Mouse (Mus musculus) layer of hippocampus, adult 8-10 months (tissue): ENCODE data around the gene Tmem150c. TPM values are rescaled to one million over a fixed set of nuclear protein-coding genes. Genes with fewer than 3 reads are reported as not detected.
A peak's percentile ranks its signal among the peaks of the same experiment; 100 is the strongest.

Source experiments
- DNase-seq, 2 experiments: peaks; one replicate each; pipeline ENCODE4 v3.0.0; 2022; ENCODE audit warnings: low spot score in 2 of 2
- total RNA-seq, 4 experiments: library from RNA; stranded (reverse); gene quantifications; 2 replicates each; pipeline ENCODE4 v1.2.4; 2022

Tmem150c gene
- 10 to 100 TPM; 61.3 to 73.4 (median 69.5) TPM for total RNA-seq

DNA sequence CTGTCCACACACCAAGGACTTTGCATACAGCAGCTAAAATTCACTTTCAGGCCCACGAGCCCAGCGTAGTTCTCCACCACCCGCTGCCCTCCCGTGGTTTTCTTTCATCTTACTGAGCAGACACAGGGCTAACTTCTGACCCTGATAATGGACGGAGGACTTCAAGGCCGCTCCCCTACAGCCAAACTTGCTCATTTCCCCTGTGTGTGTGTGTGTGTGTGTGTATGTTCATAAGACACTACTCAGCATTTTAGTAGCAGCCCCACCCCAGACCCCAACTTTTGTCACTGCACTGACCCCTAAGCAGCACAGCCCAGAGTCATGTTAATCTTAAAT, at the start of gene Tmem150c:
Gene Tmem150c (minus strand): TSS at position 171 of the 336 bp plus-strand sequence.
- no peak for DNase-seq

DNA sequence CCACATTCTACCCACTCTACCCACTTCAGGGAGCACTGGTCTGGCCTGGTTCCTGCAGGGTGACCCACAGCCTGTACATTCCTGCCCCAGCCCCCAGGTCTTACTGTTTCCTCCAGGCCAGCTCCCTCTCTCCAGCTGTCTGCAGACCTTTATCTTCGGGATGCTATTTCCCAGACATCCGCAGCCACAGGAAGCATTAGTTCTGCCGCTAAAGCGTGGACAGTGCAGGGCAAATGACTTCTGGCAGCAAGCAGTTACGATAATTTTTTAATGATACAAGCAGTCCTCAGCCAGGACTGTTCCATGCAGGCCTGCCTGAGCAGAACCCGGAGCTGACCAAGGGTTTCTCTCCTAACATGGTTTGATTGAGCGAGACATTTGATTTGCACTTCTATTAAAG, 49.5 kb upstream of the Tmem150c start:
- DNase-seq = no peak

- DNase-seq = no peak
Measured at GRCm38 (mm10) chr5:100206675-100207074, 47.1 kb upstream of the Tmem150c start.

DNA sequence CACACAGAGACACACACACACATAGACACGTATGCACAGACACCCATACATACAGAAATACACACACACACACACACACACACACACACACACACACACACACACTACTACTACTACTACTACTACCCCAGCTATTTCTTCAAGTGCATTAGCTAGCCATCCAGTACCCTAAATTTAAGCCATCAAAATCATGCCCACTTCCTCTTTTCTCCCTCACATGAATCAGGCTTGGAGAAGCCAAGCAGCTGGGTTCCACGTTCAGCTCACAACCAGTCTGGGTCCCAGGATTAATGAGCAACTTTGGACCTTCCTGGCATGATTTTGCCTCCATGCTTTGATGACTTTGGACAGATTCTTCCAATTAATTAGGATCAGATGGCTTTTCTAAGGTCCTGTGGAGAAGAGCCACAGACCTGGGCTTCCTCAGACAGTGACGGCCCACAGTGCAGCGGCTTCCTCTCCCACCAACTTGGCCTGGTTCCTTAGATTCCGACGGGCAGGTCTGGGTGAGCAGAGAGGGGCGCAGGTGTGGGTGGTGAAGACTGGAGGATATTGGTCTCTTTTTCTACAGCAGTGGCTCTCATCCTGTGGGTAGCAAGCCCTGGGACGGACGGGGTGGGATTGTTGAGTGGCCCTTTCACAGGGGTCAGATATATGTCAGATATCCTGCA, 46.0 kb upstream of the Tmem150c start:
- no peak for DNase-seq

GRCm38 (mm10) chr5:100200805-100201204, 41.2 kb upstream of the Tmem150c start:
- DNase-seq = peak in 1 of 2 experiments; percentile 38

- DNase-seq = no peak
Measured at GRCm38 (mm10) chr5:100200296-100200695, 40.7 kb upstream of the Tmem150c start.

DNA sequence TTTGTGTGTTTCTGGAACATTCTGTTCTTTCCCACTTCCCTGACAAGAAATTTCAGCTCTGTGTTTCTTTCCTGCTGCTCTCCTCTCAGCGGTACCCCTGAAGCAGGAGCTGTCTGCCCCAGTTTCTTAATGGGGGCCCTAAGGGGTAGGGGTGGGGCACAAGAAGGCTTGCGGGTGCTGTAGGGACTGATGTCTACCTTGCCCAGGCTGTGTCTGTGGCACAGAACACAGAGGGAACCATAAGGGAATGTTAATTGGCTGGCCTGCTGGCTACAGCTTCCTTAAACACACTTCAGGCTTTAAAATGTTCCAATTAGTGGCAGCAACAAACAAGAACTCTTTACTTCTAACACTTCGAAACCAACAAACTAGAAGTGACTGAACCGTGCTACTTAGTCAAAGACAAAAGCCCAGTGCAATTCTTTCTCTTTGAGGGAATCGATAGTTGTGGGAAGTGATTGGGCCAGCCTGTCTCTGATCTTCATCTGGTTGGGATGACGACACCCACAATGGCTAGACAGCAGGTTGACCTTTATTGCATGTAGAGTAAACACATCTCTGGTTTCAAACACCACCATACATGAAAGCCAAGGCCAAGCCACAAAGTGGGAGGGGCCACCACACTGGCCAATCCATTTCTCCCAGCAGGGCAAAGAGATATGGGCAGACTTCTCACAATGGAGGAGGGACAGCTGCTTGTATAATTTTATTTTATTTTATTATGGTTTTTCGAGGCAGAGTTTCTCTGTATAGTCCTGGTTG, 39.7 kb upstream of the Tmem150c start:
- no peak for DNase-seq

- DNase-seq = no peak
Measured at GRCm38 (mm10) chr5:100197476-100197875, 37.9 kb upstream of the Tmem150c start.

DNA sequence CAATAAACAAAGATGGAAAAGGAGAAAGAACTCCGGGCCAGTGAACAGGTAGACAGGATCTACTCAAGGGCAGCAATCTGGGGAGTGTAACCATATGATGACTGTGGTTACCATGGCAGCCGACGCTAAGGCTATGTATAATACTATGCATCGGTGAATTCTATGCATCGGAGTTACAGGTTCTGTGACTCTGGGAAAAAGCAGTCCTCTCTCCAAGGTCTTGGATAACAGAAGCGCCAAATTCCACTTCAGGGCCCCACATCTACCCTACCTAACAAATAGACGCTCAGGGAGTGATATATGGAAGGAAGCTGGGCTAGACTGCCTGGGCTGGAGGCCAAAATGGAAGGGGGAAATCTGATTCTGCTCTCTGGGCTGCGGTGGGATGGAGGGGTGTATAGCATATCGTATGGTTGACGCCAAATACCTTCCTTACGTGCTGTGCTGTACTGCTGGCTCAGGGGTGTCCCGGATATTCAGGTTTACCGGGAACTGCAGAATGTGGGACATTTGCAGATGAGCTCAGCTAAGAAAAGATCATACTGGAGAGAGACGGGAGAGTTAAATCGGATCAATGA, 37.3 kb upstream of the Tmem150c start:
- no peak for DNase-seq

DNA sequence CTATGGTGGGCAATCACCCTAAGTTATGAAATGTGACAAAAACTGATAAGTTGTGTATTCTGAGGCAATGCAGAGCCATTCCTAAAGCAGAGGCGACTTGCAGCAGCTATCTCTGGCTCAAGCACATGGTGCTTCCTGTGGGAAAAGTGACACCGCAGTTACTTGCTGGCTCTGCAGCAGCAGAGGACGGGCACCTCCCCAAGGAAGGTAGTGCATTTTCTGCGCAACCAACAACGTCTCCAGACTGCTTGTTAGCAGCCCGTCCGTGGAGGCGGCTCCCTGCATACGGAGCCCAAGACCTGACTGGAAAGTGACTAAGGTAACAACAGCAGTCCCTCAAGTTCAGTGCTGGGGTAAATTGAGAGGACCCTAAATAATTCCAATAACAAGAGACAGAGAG, 36.8 kb upstream of the Tmem150c start:
- DNase-seq = no peak

GRCm38 (mm10) chr5:100191438-100192190, 32.0 kb upstream of the Tmem150c start:
- peak in 1 of 2 experiments; percentile 31 for DNase-seq

DNA sequence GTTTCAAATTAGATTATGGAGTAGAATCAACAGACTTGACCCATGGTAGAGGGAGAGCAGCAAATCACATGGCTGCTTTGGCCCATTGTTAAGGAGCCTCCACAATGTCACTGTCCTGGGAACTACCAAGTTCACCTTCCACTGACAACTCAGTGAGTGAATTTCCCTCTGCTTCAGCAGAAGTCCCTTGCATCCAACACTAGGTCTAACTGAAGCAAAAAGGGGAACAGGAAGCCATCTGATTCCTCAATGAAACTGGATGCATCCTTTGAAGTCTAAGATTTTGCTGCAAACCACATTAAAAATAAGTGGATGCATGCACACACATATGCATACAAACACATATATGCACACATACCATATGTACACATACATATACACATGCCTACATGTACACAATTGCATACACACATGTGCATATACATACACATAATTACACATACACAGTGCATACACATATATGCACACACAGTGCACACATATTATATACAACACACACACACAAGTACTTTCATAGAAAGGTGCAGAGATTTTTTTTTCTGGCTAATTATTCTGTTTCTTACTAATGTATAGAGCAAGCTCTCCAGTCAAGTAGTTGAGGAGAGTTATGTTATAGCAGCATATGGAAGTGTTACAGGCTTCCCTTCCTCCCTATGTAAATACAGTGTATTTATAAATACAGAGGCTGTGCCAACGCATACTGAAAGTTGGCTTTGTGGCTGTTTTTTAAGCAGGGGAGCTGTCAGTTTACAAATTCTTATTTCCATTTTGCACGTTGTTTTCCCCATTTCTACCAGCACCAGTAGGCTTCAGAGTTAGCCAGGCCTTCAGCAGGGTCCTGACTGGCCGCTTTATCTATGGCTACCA, 27.7 kb upstream of the Tmem150c start:
- no peak for DNase-seq

DNA sequence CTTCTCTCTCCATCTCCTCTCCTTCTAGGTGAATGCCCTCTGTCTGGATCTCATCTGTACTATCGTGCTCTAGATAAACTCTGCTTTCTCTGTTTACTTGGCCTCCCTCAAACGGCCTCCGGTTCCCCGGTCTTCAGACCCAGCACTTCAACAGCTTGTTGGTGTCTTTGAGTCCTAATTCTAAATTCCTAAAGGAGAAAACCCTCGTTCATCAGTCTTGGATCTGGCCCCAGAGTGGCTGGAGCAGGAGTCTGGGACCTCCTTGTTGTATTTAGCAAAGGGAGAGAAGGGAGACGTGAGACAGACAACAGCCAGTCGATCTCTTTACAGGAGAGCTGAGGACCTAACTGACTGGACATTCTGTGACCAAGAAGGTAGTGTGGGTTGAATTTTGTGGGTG, 27.0 kb upstream of the Tmem150c start:
- DNase-seq = no peak

DNA sequence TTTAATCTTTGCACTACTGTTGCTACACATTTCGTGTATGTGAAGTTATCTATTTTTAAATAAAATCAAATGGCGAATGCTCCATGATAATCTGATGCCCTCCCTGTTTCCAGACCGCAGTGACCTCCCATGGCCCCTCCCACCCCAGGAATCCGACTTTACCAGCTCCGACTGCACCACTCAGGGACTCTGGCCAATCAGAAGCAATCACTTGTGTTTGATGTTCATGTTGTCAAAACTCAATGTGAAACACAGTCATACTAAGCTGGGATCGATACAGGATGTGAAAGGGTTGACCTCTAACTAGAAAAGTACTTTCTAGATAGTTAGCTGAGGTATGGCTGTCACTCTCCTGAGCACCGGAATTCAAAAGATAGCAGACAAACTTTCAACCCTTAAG, 26.3 kb upstream of the Tmem150c start:
- DNase-seq = no peak

DNA sequence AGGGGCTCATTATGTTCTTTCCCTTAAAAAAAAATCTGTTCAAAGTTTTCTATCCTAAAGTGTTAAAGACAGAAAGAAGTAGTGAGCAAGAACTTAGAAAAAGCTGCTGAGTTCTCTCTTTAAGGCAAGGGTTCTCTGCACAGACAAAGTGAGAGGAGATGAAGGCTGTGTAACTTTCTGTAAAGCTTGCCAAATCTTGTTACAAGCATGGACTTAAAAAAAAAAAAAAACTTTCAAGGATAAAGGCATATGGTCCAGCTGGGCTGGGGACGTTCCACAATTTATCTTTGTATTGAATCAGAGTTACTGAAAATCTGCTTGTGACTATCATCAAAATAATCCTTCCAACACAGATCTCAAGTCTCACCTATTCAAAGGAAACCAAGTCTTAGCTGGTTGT, 21.4 kb upstream of the Tmem150c start:
- no peak for DNase-seq

GRCm38 (mm10) chr5:100178781-100179165, 19.2 kb upstream of the Tmem150c start:
- DNase-seq = no peak

DNA sequence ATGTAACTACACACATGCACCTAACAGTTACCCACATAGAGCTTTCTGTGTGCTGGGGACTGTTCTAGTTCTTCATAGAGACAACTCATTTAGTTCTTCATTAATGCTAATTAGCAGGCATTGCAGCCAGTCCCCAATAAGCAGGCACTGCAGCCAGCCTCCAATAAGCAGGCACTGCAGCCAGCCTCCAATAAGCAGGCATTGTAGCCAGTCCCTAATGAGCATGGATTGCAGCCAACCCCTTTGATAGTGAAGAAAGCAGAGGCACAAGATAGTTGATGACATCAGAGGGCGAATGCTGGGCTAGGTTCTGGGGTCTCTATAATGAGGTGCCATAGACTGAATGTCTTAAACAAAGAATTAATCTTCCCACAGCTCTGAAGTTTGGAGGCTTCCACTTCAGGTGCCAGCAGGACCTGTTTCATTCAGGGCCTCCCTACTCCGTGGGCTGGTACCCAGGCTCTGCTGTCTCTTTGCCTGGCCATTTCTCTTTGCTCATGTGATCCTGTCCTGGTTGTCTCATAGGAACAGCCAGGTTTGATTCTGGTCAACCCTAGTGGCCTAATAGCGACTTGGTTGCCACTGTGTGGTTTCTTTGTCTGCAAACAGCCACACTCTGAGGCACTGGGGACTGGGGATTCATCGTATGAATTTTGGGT, 18.6 kb upstream of the Tmem150c start:
- peak; percentile 74 to 80 for DNase-seq

DNA sequence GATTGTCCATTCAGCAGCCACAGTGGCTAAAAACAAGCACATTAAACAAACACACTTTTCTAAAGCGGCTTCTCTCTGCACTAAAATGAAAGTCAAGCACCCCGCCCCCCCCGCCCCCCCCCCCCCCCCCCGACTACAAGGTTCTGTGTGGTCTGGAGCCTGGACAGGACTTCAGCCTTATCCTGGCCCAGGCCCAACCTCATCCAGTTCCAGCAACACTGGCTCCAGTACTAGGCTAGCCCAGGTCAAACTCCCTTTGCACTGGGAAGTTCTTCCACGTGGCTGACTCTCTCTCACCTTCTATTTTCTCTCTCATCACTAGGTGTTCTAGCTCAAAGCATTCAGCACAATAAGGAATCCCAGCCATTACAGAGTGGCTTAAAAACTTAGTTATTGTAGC, 17.9 kb upstream of the Tmem150c start:
- no peak for DNase-seq

- DNase-seq = no peak
Measured at GRCm38 (mm10) chr5:100176096-100176495, 16.5 kb upstream of the Tmem150c start.

DNA sequence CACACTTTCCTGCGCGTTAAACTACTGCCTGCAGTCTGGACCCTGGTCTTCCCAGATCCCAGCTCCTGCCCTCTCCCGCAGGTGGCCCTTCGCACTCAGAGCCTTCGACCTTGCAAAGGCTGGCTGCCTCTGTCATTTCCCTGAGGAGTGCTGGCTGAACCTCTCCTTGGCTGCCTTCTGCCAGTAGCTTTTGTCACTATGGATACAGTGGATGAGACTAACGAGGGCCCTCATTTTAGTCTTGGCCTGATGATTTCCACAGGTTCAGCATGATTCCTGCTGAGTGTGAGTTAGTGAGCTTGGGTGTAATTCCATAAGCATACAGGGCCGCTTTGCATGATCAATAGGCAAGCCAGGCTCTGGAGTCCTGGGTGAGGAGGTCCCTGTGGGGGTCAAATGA, 16.0 kb upstream of the Tmem150c start:
- no peak for DNase-seq

DNA sequence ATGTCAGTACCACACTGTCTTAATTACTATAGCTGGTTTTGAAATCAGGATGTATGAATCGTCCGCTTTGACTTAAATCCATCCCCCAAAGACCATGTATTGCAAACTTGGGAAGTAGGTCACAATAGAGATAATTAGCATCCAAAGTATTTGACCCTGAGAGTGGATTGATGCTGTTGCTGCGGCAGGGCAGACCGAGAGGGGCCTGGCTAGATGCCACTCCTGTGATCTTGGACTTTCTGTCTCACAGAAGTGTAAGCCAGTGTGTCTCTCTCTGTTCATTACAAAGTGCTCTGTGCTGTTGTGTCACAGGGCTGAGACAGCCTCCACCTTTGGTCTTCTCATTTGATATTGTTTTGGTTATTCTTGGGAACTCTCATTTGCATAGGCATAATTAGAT, 12.5 kb upstream of the Tmem150c start:
- DNase-seq = no peak
